Mouse (Mus musculus): ENCODE measurements at regions not wholly inside any gene's neighbourhood (a gene's known extent, or its start where the extent isn't known, plus 50 kb on each side); places are given as distances from the start of the nearest gene placed in this dataset.
A peak's percentile ranks its signal among the peaks of the same experiment; 100 is the strongest.

DNA sequence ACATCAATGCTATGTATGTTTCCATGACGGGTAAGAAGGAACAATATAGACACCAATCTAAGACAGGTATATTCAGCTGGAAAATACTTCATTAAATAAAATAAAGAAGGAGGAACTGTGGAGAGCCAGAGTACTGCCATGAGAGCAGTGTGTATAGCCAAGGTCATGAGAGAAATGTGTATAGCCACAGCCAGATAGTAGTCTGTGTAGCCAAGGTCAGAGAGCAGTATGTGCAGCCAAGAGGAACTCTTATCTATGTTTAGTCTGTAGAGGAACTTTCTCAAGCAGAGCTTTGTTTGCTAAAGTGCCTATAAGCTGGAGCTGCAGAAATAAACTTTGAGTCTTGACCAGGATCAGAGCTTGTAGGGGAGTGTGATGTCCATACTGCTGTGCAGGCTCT, 75.4 kb downstream of the Rgs18 start:
- Histone ChIP-seq H3K9ac (replicated peaks) (no peak overlapping the region), H3K4me1 (ENCODE audit: insufficient read depth) (no peaks in the 10 kb centered on the region), H3K4me2 (ENCODE audit: low read depth, low read length) (no peak overlapping the region), H3K36me3 (replicated peaks; ENCODE audit: insufficient read depth, low read length) (no peaks in the 10 kb centered on the region), H3K27ac (ENCODE audit: low read depth) (no peak overlapping the region), H3K9me3 (ENCODE audit: low read length) (no peaks in the 10 kb centered on the region), H3K27me3 (ENCODE audit: insufficient read depth, low read length) (no peaks in the 10 kb centered on the region), H3K4me3 (ENCODE audit: low read depth, low read length) (no peak overlapping the region)
- DNase-seq (no peak), ATAC-seq (no peak)
- 61% methylated on average over 1 of the region's 1 CpGs for WGBS (ENCODE audit: insufficient replicate concordance)
- TF ChIP-seq EP300 (IDR thresholded peaks at IDR 0.05; ENCODE audit: low read depth) (no peak), CTCF (IDR thresholded peaks at IDR 0.05; ENCODE audit: low read depth) (no peak)

- Histone ChIP-seq H3K4me2 (ENCODE audit: low read depth, low read length) (no peak overlapping the region), H3K27ac (ENCODE audit: low read depth) (no peak overlapping the region), H3K9me3 (ENCODE audit: low read length) (no peaks in the 10 kb centered on the region), H3K36me3 (replicated peaks; ENCODE audit: insufficient read depth, low read length) (no peaks in the 10 kb centered on the region), H3K9ac (replicated peaks) (no peak overlapping the region), H3K4me1 (ENCODE audit: insufficient read depth) (no peaks in the 10 kb centered on the region), H3K27me3 (ENCODE audit: insufficient read depth, low read length) (no peaks in the 10 kb centered on the region), H3K4me3 (ENCODE audit: low read depth, low read length) (no peak overlapping the region)
- WGBS (ENCODE audit: insufficient replicate concordance): 51% methylated on average over 2 of the region's 2 CpGs
- no peak for DNase-seq
- TF ChIP-seq CTCF (IDR thresholded peaks at IDR 0.05; ENCODE audit: low read depth) (no peak), EP300 (IDR thresholded peaks at IDR 0.05; ENCODE audit: low read depth) (no peak)
- no peak for ATAC-seq
These were observed 80.0 kb downstream of the Rgs18 start for GRCm38 (mm10) chr1:144695253-144695652.

- no peak overlapping the region for H3K4me3 ChIP-seq (ENCODE audit: low read depth, low read length)
- no peaks in the 10 kb centered on the region for H3K36me3 ChIP-seq (replicated peaks; ENCODE audit: insufficient read depth, low read length)
- no peaks in the 10 kb centered on the region for H3K4me1 ChIP-seq (ENCODE audit: insufficient read depth)
- DNase-seq: no peak
- no peak for ATAC-seq
- no peak overlapping the region for H3K4me2 ChIP-seq (ENCODE audit: low read depth, low read length)
- WGBS (ENCODE audit: insufficient replicate concordance): 57% methylated on average over 2 of the region's 2 CpGs
- no peaks in the 10 kb centered on the region for H3K9me3 ChIP-seq (ENCODE audit: low read length)
- H3K9ac ChIP-seq (replicated peaks): no peak overlapping the region
- no peak overlapping the region for H3K27ac ChIP-seq (ENCODE audit: low read depth)
- TF ChIP-seq CTCF (IDR thresholded peaks at IDR 0.05; ENCODE audit: low read depth): no peak
- no peak for TF ChIP-seq EP300 (IDR thresholded peaks at IDR 0.05; ENCODE audit: low read depth)
- no peaks in the 10 kb centered on the region for H3K27me3 ChIP-seq (ENCODE audit: insufficient read depth, low read length)
These were observed 84.9 kb downstream of the Rgs18 start for GRCm38 (mm10) chr1:144690340-144690739.

GRCm38 (mm10) chr1:144682118-144682517, 93.1 kb downstream of the Rgs18 start:
- DNase-seq (no peak), ATAC-seq (no peak)
- Histone ChIP-seq H3K36me3 (replicated peaks; ENCODE audit: insufficient read depth, low read length) (no peaks in the 10 kb centered on the region), H3K27me3 (ENCODE audit: insufficient read depth, low read length) (no peaks in the 10 kb centered on the region), H3K9ac (replicated peaks) (no peak overlapping the region), H3K4me3 (ENCODE audit: low read depth, low read length) (no peak overlapping the region), H3K9me3 (ENCODE audit: low read length) (no peaks in the 10 kb centered on the region), H3K27ac (ENCODE audit: low read depth) (no peak overlapping the region), H3K4me2 (ENCODE audit: low read depth, low read length) (no peak overlapping the region), H3K4me1 (ENCODE audit: insufficient read depth) (no peaks in the 10 kb centered on the region)
- 83% methylated on average over 7 of the region's 7 CpGs for WGBS (ENCODE audit: insufficient replicate concordance)
- TF ChIP-seq CTCF (IDR thresholded peaks at IDR 0.05; ENCODE audit: low read depth) (no peak), EP300 (IDR thresholded peaks at IDR 0.05; ENCODE audit: low read depth) (no peak)

DNA sequence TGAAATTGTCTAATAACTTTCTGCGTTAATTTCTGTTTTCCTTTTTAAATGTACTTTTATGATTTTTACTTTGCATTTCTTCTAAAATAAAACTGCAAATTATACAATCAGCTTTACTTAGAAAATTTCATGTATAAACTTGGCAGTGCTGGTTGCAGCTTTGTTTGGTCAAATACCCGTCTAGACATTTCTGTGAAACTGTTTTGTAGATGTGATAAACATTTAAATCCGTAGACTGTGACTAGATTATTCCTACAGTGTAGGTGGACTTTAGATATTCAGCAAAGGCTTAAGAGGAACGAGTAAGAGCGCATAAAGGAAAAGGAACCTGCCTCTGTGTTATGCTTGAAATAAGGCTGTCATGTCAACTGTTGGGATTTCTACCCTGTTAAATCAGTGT, 100.0 kb upstream of the Rgs21 start:
- WGBS (ENCODE audit: insufficient replicate concordance): 76% methylated on average over 5 of the region's 5 CpGs
- no peak for ATAC-seq
- Histone ChIP-seq H3K4me2 (ENCODE audit: low read depth, low read length) (no peak overlapping the region), H3K4me1 (ENCODE audit: insufficient read depth) (no peaks in the 10 kb centered on the region), H3K36me3 (replicated peaks; ENCODE audit: insufficient read depth, low read length) (no peaks in the 10 kb centered on the region), H3K9me3 (ENCODE audit: low read length) (no peaks in the 10 kb centered on the region), H3K27me3 (ENCODE audit: insufficient read depth, low read length) (no peaks in the 10 kb centered on the region), H3K27ac (ENCODE audit: low read depth) (no peak overlapping the region), H3K9ac (replicated peaks) (no peak overlapping the region), H3K4me3 (ENCODE audit: low read depth, low read length) (no peak overlapping the region)
- DNase-seq: no peak
- TF ChIP-seq EP300 (IDR thresholded peaks at IDR 0.05; ENCODE audit: low read depth): no peak
- TF ChIP-seq CTCF (IDR thresholded peaks at IDR 0.05; ENCODE audit: low read depth): no peak

GRCm38 (mm10) chr1:144656237-144656636, 88.8 kb upstream of the Rgs21 start:
- DNase-seq (no peak), ATAC-seq (no peak)
- Histone ChIP-seq H3K36me3 (replicated peaks; ENCODE audit: insufficient read depth, low read length) (no peaks in the 10 kb centered on the region), H3K4me1 (ENCODE audit: insufficient read depth) (no peaks in the 10 kb centered on the region), H3K27ac (ENCODE audit: low read depth) (no peak overlapping the region), H3K9ac (replicated peaks) (no peak overlapping the region), H3K4me3 (ENCODE audit: low read depth, low read length) (no peak overlapping the region), H3K4me2 (ENCODE audit: low read depth, low read length) (no peak overlapping the region), H3K9me3 (ENCODE audit: low read length) (no peaks in the 10 kb centered on the region), H3K27me3 (ENCODE audit: insufficient read depth, low read length) (no peaks in the 10 kb centered on the region)
- 52% methylated on average over 2 of the region's 2 CpGs for WGBS (ENCODE audit: insufficient replicate concordance)
- TF ChIP-seq EP300 (IDR thresholded peaks at IDR 0.05; ENCODE audit: low read depth) (peak; percentile 56; the same call in 1 of the 2 replicates), CTCF (IDR thresholded peaks at IDR 0.05; ENCODE audit: low read depth) (no peak)

GRCm38 (mm10) chr1:144626421-144626820, 59.0 kb upstream of the Rgs21 start:
- DNase-seq: no peak
- WGBS (ENCODE audit: insufficient replicate concordance): 77% methylated on average over 3 of the region's 3 CpGs
- Histone ChIP-seq H3K9me3 (ENCODE audit: low read length) (no peaks in the 10 kb centered on the region), H3K36me3 (replicated peaks; ENCODE audit: insufficient read depth, low read length) (no peaks in the 10 kb centered on the region), H3K9ac (replicated peaks) (no peak overlapping the region), H3K4me2 (ENCODE audit: low read depth, low read length) (no peak overlapping the region), H3K27ac (ENCODE audit: low read depth) (no peak overlapping the region), H3K4me1 (ENCODE audit: insufficient read depth) (no peaks in the 10 kb centered on the region), H3K4me3 (ENCODE audit: low read depth, low read length) (no peak overlapping the region), H3K27me3 (ENCODE audit: insufficient read depth, low read length) (no peaks in the 10 kb centered on the region)
- TF ChIP-seq CTCF (IDR thresholded peaks at IDR 0.05; ENCODE audit: low read depth) (no peak), EP300 (IDR thresholded peaks at IDR 0.05; ENCODE audit: low read depth) (no peak)
- ATAC-seq: no peak
